Mouse (Mus musculus) gastrocnemius, postnatal 4 days (tissue): ENCODE results near the gene Khnyn. TPM values are rescaled to one million over a fixed set of nuclear protein-coding genes. Genes with fewer than 3 reads are reported as not detected.
A peak's percentile ranks its signal among the peaks of the same experiment; 100 is the strongest.

Experiments
- DNase-seq, 2 experiments: peaks; one replicate each; pipeline ENCODE4 v3.0.0; 2021 to 2022; ENCODE audit warnings: low spot score in 2 of 2, mixed read lengths in 2 of 2
- long read RNA-seq, 2 experiments: library from polyadenylated mRNA; stranded (forward); transcript quantifications; one replicate each; pipeline ENCODE4 v2.0.0; 2021
- total RNA-seq, 2 experiments: library from RNA; stranded (reverse); gene quantifications; 2 replicates each; pipeline ENCODE4 v1.2.3; 2021

Gene Khnyn
- total RNA-seq, result 10 to 100 TPM; 15.7 to 16.9 TPM
- long read RNA-seq, experiment 1, full-length matches to known transcripts, result 7 of 11 reads
- long read RNA-seq, experiment 1, partial matches to known transcripts, result 1 of 11 reads
- long read RNA-seq, experiment 1, other reads (novel, unspliced or antisense), result 3 of 11 reads
- long read RNA-seq, experiment 2, transcript Khnyn-201 (8 exons, 3,898 nt), result major isoform, 11 of 26 reads
- long read RNA-seq, experiment 2, partial matches to known transcripts, result 11 of 26 reads
- long read RNA-seq, experiment 2, other reads (novel, unspliced or antisense), result 4 of 26 reads

DNA sequence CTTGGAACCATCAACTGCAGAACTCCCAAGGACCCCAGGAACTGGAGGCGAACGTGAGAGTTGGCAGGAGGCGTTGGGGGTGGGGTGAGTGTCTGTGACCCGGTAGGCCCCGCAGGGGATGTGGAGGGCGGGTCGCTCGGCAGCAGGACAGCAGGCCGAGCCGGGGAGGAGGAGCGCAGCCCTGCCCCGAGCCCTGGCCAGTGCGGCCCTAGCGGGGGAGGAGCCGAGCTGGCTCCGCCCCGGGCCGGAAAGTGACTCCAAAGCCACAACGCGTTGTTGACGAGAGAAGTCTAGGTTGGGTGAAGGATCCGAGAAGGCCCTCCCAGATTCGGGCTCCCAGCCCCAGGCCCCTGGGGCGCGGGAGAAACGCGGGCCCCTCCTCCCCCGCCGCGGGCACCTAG is at the start of gene Khnyn:
TSS of gene Khnyn (plus strand) at position 235 of the 401 bp plus-strand sequence.
- DNase-seq, result peak; percentile 85 to 91

DNA sequence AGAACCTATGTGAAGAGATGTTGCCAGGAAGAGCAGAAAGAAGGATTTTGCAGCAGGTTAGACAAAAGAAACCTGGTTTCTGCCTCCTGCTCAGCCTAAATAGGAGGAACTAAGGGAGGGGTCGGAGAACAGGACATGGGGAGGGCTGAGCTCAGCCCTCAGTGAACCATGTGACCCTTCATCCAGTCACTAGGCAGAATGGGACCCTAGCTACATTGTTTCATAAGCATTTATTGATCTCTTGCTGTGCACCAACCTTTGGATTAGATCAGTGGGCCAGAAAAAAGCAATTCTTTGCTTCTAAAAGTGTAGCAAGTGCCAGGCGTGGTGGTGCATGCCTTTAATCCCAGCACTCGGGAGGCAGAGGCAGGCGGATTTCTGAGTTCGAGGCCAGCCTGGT is 46.4 kb upstream of the Khnyn start:
- DNase-seq, result no peak

DNA sequence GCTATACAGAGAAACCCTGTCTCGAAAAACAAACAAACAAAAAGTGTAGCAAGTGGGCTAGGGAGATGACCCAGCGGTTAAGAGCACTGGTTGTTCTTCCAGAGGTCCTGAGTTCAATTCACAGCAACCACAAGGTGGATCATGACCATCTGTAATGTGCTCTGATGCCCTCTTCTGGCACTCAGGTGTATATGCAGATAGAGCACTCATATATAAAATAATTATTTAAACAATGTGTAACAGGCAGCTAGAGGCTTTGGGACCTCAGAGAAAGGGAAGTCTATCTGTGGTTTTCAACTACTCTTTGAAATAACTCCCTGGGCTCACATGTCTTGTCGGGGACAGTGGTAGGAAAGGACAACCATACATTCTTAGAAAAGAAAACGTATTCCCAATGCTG is 46.0 kb upstream of the Khnyn start:
- DNase-seq, result no peak

DNA sequence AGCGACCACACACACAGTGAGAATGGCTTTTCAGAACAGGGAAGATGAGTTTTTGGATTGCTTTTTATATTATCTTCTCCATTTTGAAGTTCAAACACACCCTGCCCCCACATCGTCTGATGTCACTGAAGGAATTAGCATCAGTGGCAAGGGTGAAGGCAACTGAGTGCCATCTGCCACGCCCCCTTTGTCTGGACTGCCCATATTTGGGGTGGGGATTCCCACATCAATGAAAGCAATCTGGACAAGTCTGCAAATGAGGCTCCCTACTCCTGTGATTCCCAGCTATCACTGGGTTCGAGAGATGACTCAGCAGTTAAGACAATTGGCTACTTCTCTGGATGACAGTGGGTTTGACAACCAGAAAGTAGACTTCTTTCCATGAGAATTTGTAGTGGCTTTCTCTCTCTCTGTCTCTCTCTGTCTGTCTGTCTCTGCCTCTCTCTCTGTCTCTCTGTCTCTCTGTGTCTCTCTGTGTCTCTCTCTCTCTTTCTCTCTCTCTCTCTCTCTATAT is 43.8 kb upstream of the Khnyn start:
- DNase-seq, result no peak

DNA sequence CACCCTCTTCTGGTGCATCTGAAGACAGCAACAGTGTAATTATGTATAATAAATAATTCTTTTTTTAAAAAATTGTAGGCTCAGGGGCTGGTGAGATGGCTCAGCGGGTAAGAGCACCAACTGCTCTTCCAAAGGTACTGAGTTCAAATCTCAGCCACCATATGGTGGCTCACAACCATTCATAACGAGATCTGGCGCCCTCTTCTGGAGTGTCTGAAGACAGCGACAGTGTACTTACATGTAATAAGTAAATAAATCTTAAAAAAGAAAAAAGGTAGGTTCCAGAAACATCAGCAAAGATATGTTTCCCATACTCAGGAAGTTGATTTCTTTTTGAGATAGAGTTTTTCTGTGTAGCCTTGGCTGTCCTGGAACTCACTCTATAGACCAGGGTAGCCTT is 42.0 kb upstream of the Khnyn start:
- no peak for DNase-seq

DNA sequence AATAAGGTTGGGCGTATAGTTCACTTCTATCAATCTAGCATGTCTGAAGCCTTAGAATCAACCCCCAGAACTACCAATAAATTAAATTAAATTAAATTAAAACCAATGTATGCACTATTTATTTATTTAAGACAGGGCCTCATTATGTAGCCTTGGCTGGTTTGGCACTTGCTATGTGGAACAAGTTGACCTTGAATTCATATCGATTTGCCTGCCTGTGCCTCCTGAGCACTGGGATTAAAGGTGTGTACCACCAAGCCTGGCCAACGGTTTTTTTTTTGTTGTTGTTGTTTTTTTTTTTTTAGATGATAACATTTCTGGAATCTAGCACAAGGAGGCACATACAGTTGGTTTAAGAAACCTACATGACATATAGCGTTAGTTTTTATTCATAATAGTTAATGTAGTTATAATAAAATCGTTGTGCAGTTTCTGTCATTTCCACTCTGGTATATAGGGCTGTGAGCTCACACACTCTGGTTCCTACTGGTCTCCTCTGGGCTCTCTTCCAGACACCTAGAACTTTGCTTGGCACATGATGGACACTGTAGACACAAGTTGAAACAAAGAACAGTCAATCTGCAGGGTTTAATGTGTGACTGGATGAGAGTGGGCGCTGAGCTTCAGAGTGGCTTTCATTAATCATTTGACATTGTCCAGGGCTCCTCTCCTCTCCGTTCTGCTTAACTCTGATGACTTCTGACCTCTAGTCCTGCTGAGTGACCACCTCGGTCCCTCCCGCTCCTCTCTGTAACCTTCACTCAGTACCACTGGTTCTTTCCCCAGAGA is 39.0 kb upstream of the Khnyn start:
- no peak for DNase-seq

DNA sequence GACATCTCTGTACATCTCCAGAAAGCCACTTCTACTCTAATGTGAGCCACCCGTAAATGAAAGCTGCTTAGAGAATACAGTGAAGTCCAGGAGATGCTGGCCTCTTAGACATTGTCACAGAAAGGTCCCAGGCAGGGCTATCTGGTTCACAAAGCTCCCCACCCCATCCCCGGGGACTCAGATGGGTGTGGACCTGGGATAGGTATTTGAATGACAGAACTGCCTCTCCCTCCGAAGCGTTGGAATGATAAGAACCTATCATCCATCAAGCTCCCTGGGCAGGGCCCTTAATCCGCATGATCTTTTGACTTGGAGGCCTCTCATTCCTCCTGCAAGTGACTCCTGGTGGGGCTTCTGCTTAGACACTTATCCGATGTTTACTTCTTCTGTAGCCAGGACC is 33.9 kb upstream of the Khnyn start:
- no peak for DNase-seq

DNA sequence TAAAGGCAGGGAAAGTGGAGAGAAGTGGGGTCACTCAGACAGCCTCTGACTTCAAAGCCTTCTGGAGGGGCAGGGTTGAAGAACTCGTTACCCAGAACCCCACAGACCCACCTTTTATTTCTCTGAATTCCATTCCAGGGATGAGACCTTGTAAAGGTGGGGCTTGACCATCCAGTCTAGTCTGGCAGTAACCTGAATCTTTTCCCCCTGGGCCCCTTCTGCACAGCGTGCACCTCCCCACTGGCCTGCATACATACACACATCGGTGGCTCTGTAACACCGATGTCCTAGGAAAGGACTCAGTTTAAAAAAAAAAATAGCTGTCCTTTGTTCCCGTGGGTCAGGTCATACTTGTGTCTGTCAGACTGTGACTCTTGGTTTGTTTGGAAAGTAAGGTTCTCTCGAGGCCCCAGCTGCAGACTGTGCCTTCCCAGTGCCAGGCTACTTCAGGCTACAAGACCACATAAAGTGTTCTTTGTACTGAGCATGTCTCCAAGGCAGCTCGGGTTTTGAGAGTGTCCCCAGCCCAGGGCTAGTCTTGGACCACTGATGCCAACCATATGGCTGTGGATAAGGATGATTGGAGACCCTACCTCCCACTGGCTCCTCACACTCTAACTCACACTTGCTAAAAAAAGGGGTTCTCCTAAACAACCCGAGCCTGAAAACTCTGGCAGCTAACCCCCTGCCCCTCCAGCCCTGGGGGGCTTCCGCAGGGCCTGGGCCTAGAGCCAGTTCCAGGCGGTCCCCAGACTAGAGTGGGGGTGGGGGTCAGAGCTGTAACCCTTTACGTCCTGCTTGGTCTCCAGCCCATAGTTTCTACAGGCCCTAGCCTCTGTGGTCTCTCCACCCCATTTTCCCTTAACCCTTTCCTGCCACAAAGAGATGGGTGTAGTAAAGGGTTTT is 31.8 kb upstream of the Khnyn start:
- DNase-seq, result no peak

DNA sequence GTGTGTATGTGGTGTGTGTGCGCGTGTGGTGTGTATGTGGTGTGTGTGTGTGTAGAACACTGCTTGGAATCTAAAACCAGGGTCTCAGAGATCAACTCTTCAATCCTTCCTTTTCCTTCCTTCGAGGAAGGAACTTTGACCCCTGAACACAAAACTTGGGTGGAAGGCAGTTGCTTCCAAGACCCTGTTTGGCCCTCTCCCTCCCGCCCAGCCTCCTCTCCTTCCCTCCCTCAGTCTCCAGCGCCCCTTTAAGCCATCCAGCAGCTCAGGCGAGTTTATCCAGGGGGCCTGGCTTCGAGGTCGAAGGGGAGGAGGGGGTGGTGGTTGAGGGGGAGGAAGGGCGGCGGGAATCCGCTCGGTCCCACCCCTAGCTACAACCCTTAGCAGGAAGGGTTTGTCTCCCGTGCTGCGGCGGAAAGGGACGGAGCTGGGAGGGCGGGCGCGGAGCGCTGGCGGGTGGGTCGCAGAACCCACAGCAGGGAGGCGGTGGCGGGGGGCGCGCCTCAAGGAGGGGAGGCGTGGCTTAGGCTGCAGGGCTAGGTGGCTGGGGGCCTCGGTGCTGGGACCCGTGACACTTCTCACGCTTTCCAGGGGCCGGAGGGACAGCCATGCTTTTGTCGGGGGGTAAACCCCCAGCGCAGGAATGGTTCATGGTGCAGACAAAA is 31.0 kb upstream of the Khnyn start, which contains the start of gene Nynrin:
TSS of gene Nynrin (plus strand) at position 390 of the 665 bp plus-strand sequence.
- peak; percentile 56 to 85 for DNase-seq

DNA sequence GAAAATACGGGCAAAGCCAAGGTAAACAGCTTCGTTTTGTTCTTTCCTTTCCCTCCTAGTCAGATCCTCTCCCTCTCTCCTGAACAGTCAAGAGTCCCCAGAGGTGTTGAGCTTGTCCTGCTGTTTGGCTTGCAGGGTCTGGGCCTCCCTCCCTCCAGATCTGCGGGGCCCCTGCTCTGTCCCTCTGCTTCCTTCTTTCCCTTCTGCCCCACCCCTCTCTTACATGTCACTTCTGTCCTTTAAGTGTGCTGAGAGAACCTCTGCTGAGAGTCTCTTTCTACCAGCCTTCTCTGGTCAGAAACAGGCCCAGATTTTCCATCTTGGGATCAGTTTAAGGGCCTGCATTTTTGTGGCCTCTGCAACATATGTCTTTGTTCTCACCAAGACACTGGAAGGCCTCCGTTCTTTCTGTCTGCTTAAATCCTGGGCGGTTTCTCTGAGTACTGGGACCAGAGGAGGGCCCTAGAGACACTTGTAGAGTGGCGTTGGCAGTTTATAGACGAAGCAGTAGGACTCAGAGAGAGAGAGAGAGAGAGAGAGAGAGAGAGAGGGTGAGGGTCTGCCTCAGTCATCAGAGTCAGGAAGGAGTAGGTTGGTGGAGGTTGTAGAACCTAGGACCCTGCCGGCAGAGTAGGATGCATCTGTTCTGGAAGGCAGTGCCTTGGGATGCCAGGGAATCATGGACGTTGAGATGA is 30.2 kb upstream of the Khnyn start:
- DNase-seq, result no peak

DNA sequence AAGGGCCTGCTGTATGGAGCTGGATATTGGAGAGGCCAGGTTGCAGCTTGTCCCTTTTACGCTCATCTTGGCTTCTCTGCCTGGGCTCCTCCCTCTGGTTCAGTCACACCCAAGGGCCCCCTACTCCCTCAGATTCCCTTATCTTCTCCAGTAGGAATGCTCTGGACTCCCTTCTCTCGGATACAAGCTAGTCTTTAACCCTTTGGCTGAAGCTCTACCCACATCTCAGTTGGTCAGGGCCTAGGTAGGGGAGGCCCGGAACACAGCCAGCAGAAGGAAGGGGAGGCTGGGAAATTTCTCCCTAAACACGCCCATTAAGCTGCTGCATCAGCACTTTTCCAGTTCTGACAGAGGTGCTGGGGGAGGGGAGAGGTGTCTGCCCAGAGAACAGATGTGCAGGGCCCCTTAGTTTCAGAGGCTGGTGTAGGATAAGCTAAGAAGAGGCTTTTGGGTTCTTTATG is 29.6 kb upstream of the Khnyn start:
- peak in 1 of 2 experiments; percentile 51 for DNase-seq

DNA sequence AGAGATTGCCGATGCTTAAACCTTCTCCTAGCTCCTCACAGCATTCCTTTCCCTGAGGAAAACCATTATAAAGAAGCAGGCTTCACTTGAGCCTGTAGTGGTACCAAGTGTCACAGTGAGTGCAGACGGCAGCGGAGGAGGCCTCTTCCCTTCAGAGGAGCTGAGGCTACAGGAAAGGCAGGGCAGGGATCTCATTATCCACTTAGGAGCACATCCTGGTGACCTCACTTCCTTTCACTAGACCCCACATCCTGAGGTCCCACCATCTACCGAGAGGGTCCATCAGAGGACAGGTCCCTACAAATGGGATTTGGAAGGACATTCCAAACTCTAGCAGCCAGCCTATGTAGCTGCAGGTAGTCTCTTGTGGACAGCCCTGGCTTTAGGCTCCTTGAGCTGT is 27.2 kb upstream of the Khnyn start:
- no peak for DNase-seq

DNA sequence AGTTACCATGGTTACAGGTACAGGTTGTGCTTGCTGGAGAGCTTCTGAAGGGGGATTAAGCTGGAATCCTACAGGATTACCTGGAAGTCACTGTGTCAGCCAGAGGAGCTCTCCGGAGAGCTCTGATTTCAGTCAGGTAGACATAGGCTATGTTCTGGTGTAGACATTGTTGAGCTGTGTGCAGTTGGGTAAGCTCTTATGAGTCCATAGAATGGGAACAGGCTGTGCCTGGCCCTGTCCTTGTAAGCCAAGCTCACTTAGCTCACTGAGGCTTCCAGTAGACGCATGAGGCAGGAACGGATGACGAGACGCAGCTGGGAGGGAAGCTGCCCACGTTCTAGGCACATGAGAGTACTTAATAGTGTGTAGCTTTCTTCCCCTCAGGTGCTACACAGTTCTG is 22.6 kb upstream of the Khnyn start:
- DNase-seq, result no peak

DNA sequence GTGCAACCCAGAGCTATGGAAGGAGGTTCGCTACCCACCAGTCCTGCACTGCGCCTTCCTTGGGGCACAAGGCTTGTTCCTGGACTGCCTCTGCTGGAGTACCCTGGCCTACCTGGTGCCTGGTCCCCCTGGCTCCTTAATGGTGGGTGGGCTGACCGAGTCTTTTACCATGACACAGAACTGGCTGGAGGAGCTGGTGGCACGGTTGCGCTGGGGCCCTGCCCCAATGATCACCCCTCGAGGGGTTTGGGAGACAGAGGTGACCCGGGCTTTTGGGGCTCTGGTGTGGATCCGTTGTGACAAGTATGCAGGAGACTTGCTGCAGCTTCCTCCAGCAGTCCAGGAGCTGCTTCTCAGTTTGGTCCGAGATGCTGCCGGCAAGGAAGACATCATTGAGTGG is 21.8 kb upstream of the Khnyn start:
- no peak for DNase-seq

DNA sequence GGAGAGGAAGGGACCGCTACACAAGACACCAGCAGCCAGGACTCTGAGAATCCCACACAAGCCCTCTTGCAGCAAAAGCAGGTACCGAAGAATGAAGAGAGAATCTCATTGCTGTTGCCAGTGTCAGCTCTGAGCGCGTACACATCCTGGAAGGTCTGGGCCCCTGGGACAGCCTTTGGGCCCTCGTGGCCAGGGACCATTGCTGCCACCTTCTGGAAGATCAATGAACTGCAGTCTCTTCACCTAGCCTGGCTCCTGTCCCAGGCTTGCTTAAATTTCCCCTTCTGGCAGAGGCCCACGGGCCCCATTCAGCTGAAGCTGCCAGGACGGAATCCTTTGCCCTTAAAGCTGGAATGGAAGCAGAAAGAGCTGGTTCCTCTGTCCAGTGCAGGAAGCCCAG is 21.0 kb upstream of the Khnyn start:
- DNase-seq, result peak; percentile 62 to 73

DNA sequence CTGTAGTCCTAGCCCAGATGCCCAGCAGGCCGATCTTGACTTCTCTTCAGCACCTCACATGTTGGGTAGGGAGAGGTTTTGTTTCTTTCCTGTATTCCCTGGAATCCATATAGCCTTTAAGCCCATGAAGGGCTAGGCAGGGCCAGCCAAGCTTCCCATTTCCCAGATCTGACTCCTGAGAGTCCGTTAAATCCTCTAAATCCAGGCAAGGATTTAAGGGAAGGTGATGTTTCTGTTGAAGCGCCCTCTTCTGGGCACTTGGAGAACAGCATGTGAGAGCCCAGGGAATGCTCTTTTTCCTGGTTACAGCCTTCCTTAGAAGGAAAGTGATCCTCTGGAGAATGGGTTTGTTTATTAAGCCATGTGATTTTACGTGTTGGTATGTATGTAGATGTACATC is 17.8 kb upstream of the Khnyn start:
- no peak for DNase-seq

DNA sequence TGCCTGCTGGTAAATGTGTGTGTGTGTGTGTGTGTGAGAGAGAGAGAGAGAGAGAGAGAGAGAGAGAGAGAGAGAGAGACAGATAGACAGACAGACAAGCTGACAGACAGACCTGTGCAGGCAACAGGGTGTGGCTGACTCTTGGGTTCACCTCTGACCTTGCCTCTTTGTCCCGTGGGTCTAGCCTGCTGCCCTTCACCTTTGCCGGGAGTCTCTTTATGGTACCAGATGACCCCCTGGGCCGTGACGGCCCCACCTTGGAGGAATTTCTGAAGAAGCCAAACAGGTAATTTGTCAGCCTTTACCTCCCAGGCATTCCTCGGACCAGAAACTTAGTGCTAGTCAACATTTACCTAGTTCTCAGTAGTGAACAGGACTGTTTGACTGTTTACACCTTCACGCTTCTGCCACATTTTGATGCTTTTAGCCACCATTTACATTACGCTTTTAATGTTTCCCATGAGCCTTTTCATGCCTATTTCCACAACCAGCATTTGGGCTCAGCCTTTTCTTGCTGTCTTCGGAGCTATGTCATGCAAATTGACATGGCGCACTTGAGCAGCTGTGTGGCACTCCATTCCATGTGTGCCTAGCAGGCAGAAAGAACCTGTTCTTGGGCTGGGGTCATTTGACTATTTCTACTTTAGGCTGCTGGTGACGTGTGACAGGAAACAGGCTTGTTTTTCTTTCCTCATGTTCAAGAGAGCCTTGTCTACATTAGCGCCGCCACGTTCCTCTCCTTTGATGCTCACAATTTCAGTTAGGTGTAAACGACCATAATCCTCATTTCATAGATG is 16.3 kb upstream of the Khnyn start:
- DNase-seq, result no peak

DNA sequence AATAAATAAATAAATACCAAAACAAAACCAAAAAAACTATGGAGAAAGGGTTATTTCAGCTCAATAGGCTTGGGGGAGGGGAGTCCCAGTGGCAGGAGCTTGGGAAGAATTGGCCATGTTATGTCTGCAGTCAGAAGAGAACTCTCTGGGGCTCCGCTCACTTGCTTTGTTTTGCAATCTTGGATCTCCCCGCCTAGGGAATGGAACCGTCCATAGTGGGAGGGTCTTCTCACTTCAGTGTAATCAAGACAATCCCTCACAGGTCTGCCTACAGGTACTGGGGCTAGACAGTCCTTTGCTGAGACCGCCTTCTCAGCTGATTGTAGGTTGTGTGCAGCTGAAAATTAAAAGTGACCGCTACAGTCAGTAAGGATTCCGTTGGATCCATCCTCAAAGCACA is 15.2 kb upstream of the Khnyn start:
- no peak for DNase-seq

DNA sequence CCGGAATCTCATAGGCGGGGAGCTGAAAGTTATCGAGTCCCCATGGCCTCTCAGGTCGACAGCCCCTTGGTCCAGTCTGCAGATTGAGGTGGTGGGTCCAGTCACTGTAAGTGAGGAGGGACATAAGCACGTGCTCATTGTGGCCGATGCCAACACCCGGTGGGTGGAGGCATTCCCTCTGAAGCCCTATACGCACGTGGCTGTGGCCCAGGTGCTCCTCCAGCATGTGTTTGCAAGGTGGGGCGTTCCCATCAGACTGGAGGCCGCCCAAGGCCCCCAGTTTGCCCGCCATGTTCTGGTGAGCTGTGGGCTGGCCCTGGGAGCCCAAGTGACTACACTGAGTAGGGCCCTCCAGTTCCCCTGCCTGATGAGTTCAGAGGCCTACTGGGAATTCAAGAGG is 12.7 kb upstream of the Khnyn start:
- no peak for DNase-seq
